Mouse (Mus musculus) brain, embryonic 14.5 days (tissue): ENCODE measurements at regions not wholly inside any gene's neighbourhood (a gene's known extent, or its start where the extent isn't known, plus 50 kb on each side); places are given as distances from the start of the nearest gene placed in this dataset.

ENCODE experiments used
- DNase-seq: peaks from one replicate; pipeline ENCODE4 v3.0.0-alpha.2; 2011; ENCODE audit warnings: low read depth
- CTCF ChIP-seq: fragments of 200-500 bp; IDR thresholded peaks from 2 replicates; pipeline ENCODE4 v1.5.1; 2012; ENCODE audit warnings: inconsistent platforms, mild to moderate bottlenecking, moderate library complexity, borderline replicate concordance; ENCODE audit not compliant: insufficient read depth, insufficient read length; ENCODE audit errors: extremely low read depth
- POLR2A ChIP-seq: fragments of 200-500 bp; IDR thresholded peaks from 2 replicates; pipeline ENCODE4 v1.6.1; 2012; ENCODE audit warnings: mild to moderate bottlenecking, inconsistent platforms, borderline replicate concordance; ENCODE audit not compliant: poor library complexity, insufficient read depth, insufficient read length, severe bottlenecking; ENCODE audit errors: extremely low read depth

- no peak for DNase-seq
- TF ChIP-seq CTCF, result no peak
- no peak for TF ChIP-seq POLR2A
Observed at GRCm38 (mm10) chr19:30435054-30435738, 114.3 kb downstream of the Dkk1 start.

GRCm38 (mm10) chr19:30450869-30451542 is 98.5 kb downstream of the Dkk1 start:
- DNase-seq, result peak; percentile 57

GRCm38 (mm10) chr19:30451543-30451920 is 97.9 kb downstream of the Dkk1 start:
- no peak for TF ChIP-seq POLR2A
- TF ChIP-seq CTCF, result no peak
- DNase-seq, result peak; percentile 45

More at GRCm38 (mm10) chr19:30450869-30451542, 98.5 kb downstream of the Dkk1 start:
- TF ChIP-seq CTCF, result no peak

- no peak for DNase-seq
Observed at GRCm38 (mm10) chr19:30452671-30453070, 96.8 kb downstream of the Dkk1 start.

GRCm38 (mm10) chr19:30483436-30483835 is 66.0 kb downstream of the Dkk1 start:
- TF ChIP-seq CTCF (no peak), POLR2A (no peak)
- DNase-seq, result peak; percentile 22

More at GRCm38 (mm10) chr19:30452671-30453070, 96.8 kb downstream of the Dkk1 start:
- TF ChIP-seq CTCF, result no peak
- TF ChIP-seq POLR2A, result no peak

- DNase-seq, result no peak
- TF ChIP-seq POLR2A, result no peak
- TF ChIP-seq CTCF, result no peak
Observed at GRCm38 (mm10) chr19:30489786-30490185, 59.7 kb downstream of the Dkk1 start.

- no peak for DNase-seq
- TF ChIP-seq POLR2A (no peak), CTCF (no peak)
Observed at GRCm38 (mm10) chr19:30490916-30491315, 58.5 kb downstream of the Dkk1 start.
